11 mouse cellular contexts compared by ENCODE assay signal in genomic region chr16:93109683-93110407, GRCm38 (mm10).
DNase-seq lines count a peak whose midpoint lies in the region; ATAC-seq lines count a peak whose summit lies in the region.
"Had no signal": no experiment of that assay in that cellular context is flagged by ENCODE, and none has a peak within 500 bp of the region (broad histone marks: within the 10 kb centered on the region; RNA-seq: fewer than 3 reads in every experiment).

No protein-coding gene starts in this region.

- H3K27me3 ChIP-seq in liver, embryonic 12.5 days (replicated peaks), result peaks cover 47% of the 10 kb centered on the region
- H3K27me3 ChIP-seq in liver, embryonic 11.5 days (replicated peaks; ENCODE audit: control insufficient read depth, insufficient read depth, low read length), result peaks cover 2% of the 10 kb centered on the region; the same call in 1 of the 2 replicates
- H3K27me3 ChIP-seq: hindbrain, embryonic 15.5 days had no signal

- H3K36me3 ChIP-seq in liver, embryonic 12.5 days, result no peaks in the 10 kb centered on the region
- H3K36me3 ChIP-seq in liver, embryonic 11.5 days (ENCODE audit: control insufficient read depth, insufficient read depth, low read length), result no peaks in the 10 kb centered on the region
- H3K36me3 ChIP-seq: hindbrain, embryonic 15.5 days had no signal

- H3K9ac ChIP-seq in liver, embryonic 12.5 days, result no peak overlapping the region
- H3K9ac ChIP-seq in liver, embryonic 11.5 days (ENCODE audit: low read depth, low read length), result no peak overlapping the region
- H3K9ac ChIP-seq: hindbrain, embryonic 15.5 days had no signal

- no peak overlapping the region for H3K4me2 ChIP-seq in liver, embryonic 12.5 days
- no peak overlapping the region for H3K4me2 ChIP-seq in liver, embryonic 11.5 days
- H3K4me2 ChIP-seq: hindbrain, embryonic 15.5 days; midbrain, embryonic 11.5 days had no signal

- no peak for DNase-seq in liver, embryonic 11.5 days (ENCODE audit: low spot score)
- peak; percentile 19 for DNase-seq in c-Kit-positive CD71-negative TER-119-negative erythroid progenitor cells, embryonic 14.5 days (ENCODE audit: low read depth)
- DNase-seq in left cerebral cortex, adult 8-10 months (ENCODE audit: low spot score in 2 of 2), result no peak
- no peak for DNase-seq in thymus, postnatal 10 days (ENCODE audit: low spot score in 2 of 2)
- DNase-seq: kidney, postnatal 10 days; lung, adult 18-20 months had no signal

- H3K4me1 ChIP-seq in liver, embryonic 12.5 days, result peaks cover 10% of the 10 kb centered on the region
- H3K4me1 ChIP-seq in liver, embryonic 11.5 days (replicated peaks; ENCODE audit: control insufficient read depth, insufficient read depth, low read length), result peaks cover 6% of the 10 kb centered on the region; the same call in 1 of the 2 replicates
- H3K4me1 ChIP-seq: hindbrain, embryonic 15.5 days had no signal

- H3K4me3 ChIP-seq in liver, embryonic 12.5 days, result no peak overlapping the region
- no peak overlapping the region for H3K4me3 ChIP-seq in liver, embryonic 11.5 days (ENCODE audit: low read depth, low read length)
- H3K4me3 ChIP-seq: hindbrain, embryonic 15.5 days had no signal

- WGBS in liver, embryonic 12.5 days (ENCODE audit: insufficient replicate concordance), result 38% methylated on average over 12 of the region's 12 CpGs
- WGBS in liver, embryonic 11.5 days, result 55% methylated on average over 12 of the region's 12 CpGs

- ATAC-seq in liver, embryonic 12.5 days, result peak; percentile 61; the same call in 1 of the 2 replicates
- ATAC-seq in liver, embryonic 11.5 days (replicated peaks; ENCODE audit: low FRiP score), result no peak
- peak; percentile 63 for ATAC-seq in CD4-positive, CD25-positive, alpha-beta regulatory T cell, adult 4 months
- ATAC-seq in inflammation-experienced regulatory T-cells, adult 6 months, result peak; percentile 46

- no peak overlapping the region for H3K27ac ChIP-seq in liver, embryonic 12.5 days
- no peak overlapping the region for H3K27ac ChIP-seq in liver, embryonic 11.5 days (ENCODE audit: low read depth, low read length)
- H3K27ac ChIP-seq: hindbrain, embryonic 15.5 days had no signal

- peaks cover 4% of the 10 kb centered on the region; the same call in 1 of the 2 replicates for H3K9me3 ChIP-seq in liver, embryonic 12.5 days (replicated peaks)
- H3K9me3 ChIP-seq in liver, embryonic 11.5 days (ENCODE audit: control insufficient read depth, low read length), result no peaks in the 10 kb centered on the region
- H3K9me3 ChIP-seq: hindbrain, embryonic 15.5 days had no signal
